Mouse (Mus musculus) v-Abl transformed pro-B cells (cell line): ENCODE results near the gene Ltk.

Source experiments
- in situ Hi-C, 2 experiments: fragments of 400-800 bp; cut with MboI; formaldehyde crosslinking; loops; one replicate each; pipeline ENCODE4 v1.15.1; 2025; ENCODE audit not compliant: unreplicated experiment in 2 of 2

The Ltk gene

DNA sequence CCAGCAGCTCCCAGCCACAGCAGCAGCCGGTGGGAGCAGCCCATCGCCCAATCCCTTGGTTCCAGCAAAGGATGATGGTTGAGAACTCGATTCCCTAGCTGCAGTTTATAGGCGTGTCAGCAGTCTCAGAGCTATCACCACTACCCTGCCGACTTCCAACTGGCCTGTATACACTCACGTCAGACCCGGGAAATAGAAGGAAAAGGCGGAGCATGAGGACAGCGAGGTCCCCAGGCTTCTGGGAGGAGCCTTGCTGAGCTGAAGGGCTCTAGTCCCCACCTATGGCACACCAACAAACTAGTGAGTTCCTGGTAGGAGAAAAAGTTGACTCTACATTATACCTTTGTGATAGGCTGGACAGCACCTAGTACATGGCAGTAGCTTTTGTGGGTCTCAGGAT lies at the start of gene Ltk:
Gene Ltk (minus strand): TSS at position 181 of the 400 bp plus-strand sequence.
- in situ Hi-C loops: no loop called here

DNA sequence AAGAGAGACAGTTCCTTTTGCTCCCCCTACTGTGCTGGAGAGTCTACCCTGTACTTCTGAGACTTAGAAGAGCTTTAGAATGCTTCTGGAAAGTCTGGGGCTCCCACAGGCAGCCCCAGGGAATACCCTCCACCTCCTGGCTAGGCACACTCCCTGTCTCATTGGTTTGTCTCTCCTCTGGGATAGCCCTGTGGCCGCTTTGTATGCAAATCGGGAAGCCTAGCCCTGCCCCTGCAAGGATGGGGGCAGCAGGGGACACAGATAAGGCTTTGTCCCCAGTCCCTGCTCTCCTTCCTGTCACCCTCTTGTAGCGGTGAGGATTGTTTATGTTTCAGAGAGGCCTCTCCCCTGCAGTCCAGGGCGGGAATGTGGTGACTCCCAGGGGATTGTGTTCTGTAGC lies 48.6 kb upstream of the Ltk start:
- in situ Hi-C loops: no loop called here

GRCm38 (mm10) chr2:119808438-119808837 lies 48.2 kb upstream of the Ltk start:
- in situ Hi-C loops: no loop called here

- in situ Hi-C loops: no loop called here
These were observed 45.3 kb upstream of the Ltk start for GRCm38 (mm10) chr2:119805536-119805935.

GRCm38 (mm10) chr2:119804776-119805175 lies 44.5 kb upstream of the Ltk start:
- in situ Hi-C loops: no loop called here

DNA sequence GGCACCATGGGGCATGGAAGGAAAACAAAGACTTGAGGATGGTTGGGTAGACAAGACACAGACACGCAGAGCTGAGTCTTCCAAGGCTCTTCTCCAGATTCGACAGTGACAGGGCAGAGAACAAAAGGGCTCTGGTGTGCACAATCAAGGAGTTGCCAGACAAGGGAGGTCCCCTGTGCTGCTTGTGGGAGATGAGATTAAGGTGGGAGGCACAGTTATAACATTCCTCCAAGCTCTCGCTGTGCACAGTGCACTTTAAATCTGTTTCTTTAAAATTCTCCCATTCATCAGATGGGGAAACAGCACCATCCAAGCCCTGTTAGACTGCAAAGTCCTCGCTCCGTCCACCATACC lies 44.0 kb upstream of the Ltk start:
- in situ Hi-C loops: no loop called here

DNA sequence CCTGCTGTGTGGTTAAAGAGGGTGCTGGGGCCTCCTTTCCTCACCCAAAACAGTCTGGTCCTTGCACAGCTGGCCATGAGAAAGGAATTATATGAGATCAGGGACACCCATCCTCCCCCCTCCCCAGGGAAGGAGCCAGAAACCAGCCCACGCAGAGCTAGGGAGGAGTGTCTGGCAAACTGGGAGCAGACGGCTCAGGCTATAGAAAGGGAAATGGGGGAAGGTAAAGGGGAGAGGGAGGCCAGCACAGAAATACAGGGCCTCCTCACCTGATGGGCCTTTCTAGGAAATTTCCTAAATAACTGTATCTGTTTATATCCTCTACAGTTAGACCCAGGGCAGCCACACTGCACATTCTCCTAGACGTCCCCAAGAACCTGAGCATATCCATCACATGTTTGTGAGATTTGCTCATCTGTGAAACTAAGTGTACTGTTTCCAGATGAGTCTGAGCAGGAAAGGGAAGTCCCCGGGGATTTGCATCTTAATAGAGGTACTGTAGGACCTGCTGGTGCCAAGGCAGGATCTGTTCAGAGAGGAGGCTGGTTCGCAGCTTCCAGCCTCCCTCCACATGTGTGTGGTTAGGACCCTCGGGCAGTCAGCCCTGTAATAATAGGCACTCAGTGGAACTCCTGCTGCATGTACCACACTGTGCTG lies 43.5 kb upstream of the Ltk start:
- in situ Hi-C loops: no loop called here

- in situ Hi-C loops: no loop called here
These were observed 42.8 kb upstream of the Ltk start for GRCm38 (mm10) chr2:119802767-119803617.

DNA sequence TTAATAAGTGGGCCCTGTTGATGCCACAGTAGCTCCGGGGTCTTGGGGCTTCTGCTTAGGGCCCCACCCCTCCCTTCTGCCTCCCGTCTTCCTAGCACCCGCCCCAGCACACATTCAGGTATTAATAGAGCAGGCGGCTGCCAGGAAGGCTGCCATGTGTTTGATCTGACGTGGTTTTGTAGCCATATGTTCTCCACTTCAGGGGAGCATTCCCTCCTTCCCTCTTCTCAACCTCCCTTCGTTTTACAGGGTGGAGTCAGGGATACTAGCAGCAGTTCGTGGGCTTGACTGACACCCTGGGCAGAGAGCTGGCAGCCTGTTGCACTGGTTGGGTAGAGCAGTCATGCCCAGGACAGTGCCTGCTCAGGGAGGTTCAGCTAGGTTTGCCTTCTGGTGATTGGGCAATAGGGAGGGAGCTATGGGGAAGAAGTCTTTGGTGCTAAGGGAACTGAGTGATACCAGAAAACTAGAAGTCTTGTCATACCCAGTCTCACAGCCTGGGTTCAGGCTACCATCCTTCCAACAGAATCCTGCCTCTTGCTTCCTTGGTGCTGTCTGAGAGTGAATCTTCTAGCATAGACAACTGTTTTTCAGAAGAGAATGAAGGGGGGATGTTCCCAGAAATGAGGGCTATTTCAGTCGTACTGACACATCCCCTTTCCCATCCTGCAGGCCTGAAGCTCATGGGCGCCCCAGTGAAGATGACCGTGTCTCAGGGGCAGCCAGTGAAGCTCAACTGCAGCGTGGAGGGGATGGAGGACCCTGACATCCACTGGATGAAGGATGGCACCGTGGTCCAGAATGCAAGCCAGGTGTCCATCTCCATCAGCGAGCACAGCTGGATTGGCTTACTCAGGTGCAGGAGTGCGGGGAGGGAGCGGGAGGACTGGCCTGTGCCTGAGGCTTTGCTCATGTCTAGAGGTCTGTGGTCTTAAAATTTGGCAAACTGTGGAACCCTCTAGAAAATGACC lies 40.9 kb upstream of the Ltk start:
- in situ Hi-C loops: no loop called here

DNA sequence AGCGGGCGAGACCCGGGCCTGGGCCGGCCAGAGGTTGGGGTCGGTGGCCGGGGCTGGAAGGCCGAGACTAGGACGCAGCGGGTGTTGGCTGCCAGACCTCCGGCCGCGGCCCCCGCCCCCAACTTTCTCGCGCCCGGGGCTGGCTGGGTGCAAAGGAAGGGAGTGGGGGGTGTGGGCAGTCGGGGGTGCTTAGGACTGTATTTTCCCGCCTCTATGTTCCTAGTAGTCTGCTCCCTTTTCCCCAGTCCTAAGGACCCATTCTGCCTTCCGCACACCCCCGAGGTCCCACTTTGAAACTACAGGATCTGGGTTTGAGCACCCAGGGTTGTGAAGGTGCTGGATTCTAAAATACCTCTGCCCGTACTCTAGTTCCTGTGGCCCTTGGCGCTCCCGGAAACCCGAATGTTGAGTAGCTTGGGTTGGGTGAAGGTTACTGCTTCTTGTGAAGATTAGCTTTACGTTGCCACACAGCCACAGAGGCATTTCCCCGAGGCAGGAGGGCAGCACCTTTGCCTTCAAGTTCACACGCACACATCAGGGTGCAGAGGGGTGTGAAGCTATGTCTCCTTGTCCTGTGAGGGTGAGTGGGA lies 39.8 kb upstream of the Ltk start:
- in situ Hi-C loops: loop anchor here (5.0 to 10.0 kb wide), 2 partner anchors 145 to 212 kb away; no protein-coding TSS in a partner anchor

DNA sequence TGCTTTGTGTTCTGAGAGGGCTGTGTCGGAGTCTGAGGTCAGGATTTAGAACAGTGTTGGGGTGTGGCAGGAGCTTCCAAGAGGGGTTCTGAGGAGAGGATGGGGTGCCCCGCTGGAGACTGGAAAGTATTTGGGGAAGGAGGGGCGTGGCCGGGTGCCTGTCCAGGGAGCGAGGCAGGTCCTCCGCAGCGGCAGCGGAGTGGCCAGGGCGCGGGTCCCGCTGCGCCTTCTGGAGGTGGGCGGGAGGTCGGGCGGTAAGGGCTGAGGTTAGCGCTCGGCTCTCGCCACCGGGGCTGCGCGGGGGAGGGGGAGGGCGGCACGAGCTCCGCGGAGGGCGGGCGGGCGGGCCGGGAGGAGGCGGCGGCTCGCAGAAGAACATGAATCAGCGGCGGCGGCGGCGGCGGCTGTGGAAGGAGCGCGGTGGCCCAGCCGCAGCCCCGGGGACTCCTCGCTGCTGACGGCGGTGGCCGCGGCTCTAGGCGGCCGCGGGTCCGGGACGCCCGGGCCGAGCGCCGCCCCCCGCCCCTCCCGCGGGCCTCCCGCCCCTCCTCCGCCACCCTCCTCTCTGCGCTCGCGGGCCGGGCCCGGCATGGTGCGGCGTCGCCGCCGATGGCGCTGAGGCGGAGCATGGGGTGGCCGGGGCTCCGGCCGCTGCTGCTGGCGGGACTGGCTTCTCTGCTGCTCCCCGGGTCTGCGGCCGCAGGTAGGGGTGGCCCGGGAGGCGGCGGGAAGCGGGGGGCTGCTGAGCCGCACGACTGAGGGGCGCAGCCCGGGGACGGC lies 39.1 kb upstream of the Ltk start:
- in situ Hi-C loops: loop anchor here (5.0 to 10.0 kb wide), 2 partner anchors 145 to 213 kb away; no protein-coding TSS in a partner anchor

GRCm38 (mm10) chr2:119798246-119798927 lies 38.2 kb upstream of the Ltk start:
- in situ Hi-C loops: loop anchor here (5.0 to 10.0 kb wide), 2 partner anchors 146 to 214 kb away; no protein-coding TSS in a partner anchor

DNA sequence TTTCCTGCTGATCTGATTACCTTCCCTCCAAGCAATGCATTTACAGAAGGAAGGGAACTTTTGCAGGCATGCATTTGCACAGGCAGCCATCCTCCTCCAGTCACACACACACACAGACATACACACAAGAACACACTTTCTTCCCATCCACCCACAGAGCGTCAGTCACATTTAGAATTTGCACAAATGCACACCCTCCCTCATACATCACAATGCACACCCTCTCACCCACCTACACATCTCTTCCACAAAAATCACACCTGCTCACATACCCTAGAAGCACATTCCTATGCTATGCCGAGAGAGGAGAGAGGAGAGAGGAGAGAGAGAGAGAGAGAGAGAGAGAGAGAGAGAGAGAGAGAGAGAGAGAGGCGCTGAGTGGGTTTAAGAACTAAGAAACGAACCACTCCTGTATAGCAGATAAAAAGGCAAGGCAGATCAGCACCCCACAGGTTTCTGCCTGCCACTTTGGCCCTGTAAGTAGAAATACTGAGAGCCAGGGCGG lies 37.1 kb upstream of the Ltk start, which contains the start of gene Tyro3:
Gene Tyro3 (plus strand): TSS at position 455 of the 505 bp plus-strand sequence.
- in situ Hi-C loops: loop anchor here (5.0 to 10.0 kb wide), 2 partner anchors 147 to 215 kb away; no protein-coding TSS in a partner anchor

GRCm38 (mm10) chr2:119789996-119790395 lies 29.8 kb upstream of the Ltk start:
- in situ Hi-C loops: loop anchor here (5.0 to 10.0 kb wide), 3 partner anchors 95 to 155 kb away; no protein-coding TSS in a partner anchor

DNA sequence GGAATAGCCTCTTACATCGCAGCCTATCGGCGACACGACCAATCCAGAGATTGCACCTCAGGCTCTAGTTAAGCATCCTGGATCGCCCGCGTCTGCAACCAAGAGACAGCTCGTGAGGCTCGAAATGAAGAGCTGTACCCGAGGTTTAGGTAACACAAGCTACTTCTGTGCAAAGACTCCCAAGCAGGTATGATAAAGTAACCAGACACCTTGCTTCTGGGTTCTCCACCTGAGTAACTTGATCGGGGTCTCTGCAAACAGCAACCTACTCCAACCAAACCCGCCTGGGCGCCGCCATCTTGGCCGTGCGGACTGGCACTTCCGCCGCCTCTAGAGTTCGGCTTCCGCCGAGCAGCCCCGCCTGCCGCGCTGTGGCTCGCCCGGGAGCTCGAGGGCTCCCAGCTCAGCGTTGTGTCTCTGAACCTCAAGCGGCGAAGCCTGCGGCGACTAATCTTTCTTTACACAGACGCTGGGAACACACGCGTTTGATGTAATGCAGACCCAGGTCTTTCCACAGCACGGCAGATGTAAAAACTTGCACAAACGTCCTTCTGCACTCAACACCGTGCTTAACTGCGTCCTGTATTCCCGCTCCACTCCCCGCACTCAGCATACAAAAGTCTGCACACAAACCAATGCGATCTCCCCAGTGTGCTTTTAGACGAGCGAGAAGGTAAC lies 27.1 kb upstream of the Ltk start, which contains the start of gene Rpap1:
Gene Rpap1 (minus strand): TSS at position 332 of the 678 bp plus-strand sequence.
- in situ Hi-C loops: loop anchor here (5.0 to 10.0 kb wide), 2 partner anchors 93 to 95 kb away; no protein-coding TSS in a partner anchor

GRCm38 (mm10) chr2:119767246-119767645 lies 7.0 kb upstream of the Ltk start:
- in situ Hi-C loops: no loop called here

DNA sequence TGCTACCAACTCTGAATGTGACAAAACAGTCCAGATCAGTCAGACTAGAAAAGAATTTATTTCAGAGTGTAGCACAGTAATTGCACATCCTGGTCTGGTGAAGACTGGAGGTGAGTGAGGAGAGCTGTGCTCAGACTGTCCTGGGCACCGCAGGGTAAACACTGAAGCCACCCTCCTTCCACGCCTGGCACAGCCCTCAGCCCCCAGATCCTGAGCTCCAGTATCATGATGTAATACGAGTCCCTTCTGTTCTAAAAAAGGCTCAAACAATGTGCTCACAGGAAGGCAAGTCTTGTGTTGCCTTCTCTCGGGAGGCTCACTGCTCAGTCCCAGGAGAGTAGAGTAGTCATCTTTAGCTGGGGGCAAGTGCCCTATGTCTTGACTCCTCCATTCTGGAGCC lies 3.7 kb upstream of the Ltk start:
- in situ Hi-C loops: no loop called here

DNA sequence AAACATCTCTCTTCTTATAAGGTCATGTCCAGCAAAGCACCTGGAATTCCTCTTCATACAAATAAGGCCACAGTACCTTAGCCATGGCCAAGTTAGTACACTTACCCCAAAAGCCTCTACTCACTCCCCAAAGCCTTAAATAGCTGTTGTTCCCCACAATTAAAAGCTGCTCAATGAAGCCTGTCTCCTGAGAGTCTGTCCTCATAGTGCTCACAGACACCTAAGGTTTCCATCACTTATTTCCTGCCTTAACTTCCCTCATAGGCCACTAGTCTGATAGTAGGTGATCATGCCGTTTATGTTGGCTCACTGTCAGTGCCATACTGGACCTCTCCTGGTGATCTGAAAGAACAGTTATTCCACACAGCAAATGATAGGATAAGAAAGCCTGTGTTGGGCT lies 2.0 kb upstream of the Ltk start:
- in situ Hi-C loops: no loop called here
